Mouse (Mus musculus): ENCODE results near the gene Tom1l2.
A peak's percentile ranks its signal among the peaks of the same experiment; 100 is the strongest.

The Tom1l2 gene

GRCm38 (mm10) chr11:60306834-60307233 lies 45.9 kb downstream of the Tom1l2 start:
- peak; percentile 37 for DNase-seq (ENCODE audit: low read depth, low spot score)

GRCm38 (mm10) chr11:60305611-60306010 lies 47.1 kb downstream of the Tom1l2 start:
- DNase-seq (ENCODE audit: low read depth, low spot score) = no peak

GRCm38 (mm10) chr11:60303497-60303896 lies 49.2 kb downstream of the Tom1l2 start:
- no peak for DNase-seq (ENCODE audit: low read depth, low spot score)

GRCm38 (mm10) chr11:60302354-60303083 lies 50.2 kb downstream of the Tom1l2 start:
- DNase-seq (ENCODE audit: low read depth, low spot score) = no peak

GRCm38 (mm10) chr11:60301588-60302208 lies 51.0 kb downstream of the Tom1l2 start:
- DNase-seq (ENCODE audit: low read depth, low spot score) = no peak

GRCm38 (mm10) chr11:60300318-60300717 lies 52.4 kb downstream of the Tom1l2 start:
- DNase-seq (ENCODE audit: low read depth, low spot score) = no peak

GRCm38 (mm10) chr11:60297772-60298171 lies 54.9 kb downstream of the Tom1l2 start:
- no peak for DNase-seq (ENCODE audit: low read depth, low spot score)

GRCm38 (mm10) chr11:60294630-60295313 lies 57.9 kb downstream of the Tom1l2 start:
- DNase-seq (ENCODE audit: low read depth, low spot score) = peak; percentile 31

- peak; percentile 64 for DNase-seq (ENCODE audit: low read depth, low spot score)
These were observed 58.7 kb downstream of the Tom1l2 start for GRCm38 (mm10) chr11:60293683-60294629.

GRCm38 (mm10) chr11:60292718-60293117 lies 60.0 kb downstream of the Tom1l2 start:
- peak; percentile 76 for DNase-seq (ENCODE audit: low read depth, low spot score)

GRCm38 (mm10) chr11:60288980-60289379 lies 63.7 kb downstream of the Tom1l2 start:
- DNase-seq (ENCODE audit: low read depth, low spot score) = no peak

- DNase-seq (ENCODE audit: low read depth, low spot score) = no peak
These were observed 66.4 kb downstream of the Tom1l2 start for GRCm38 (mm10) chr11:60286311-60286710.

- DNase-seq (ENCODE audit: low read depth, low spot score) = no peak
These were observed 72.0 kb downstream of the Tom1l2 start for GRCm38 (mm10) chr11:60280429-60281414.

GRCm38 (mm10) chr11:60279483-60279882 lies 73.2 kb downstream of the Tom1l2 start:
- DNase-seq (ENCODE audit: low read depth, low spot score) = no peak

- no peak for DNase-seq (ENCODE audit: low read depth, low spot score)
These were observed 74.9 kb downstream of the Tom1l2 start for GRCm38 (mm10) chr11:60277771-60278170.

- DNase-seq (ENCODE audit: low read depth, low spot score) = no peak
These were observed 75.5 kb downstream of the Tom1l2 start for GRCm38 (mm10) chr11:60277164-60277740.

- no peak for DNase-seq (ENCODE audit: low read depth, low spot score)
These were observed 76.2 kb downstream of the Tom1l2 start for GRCm38 (mm10) chr11:60276408-60277093.

GRCm38 (mm10) chr11:60273273-60273805 lies 79.4 kb downstream of the Tom1l2 start:
- peak; percentile 73 for DNase-seq (ENCODE audit: low read depth, low spot score)

GRCm38 (mm10) chr11:60268563-60268962 lies 84.1 kb downstream of the Tom1l2 start:
- no peak for DNase-seq (ENCODE audit: low read depth, low spot score)

All from forelimb bud, embryonic 11.5 days (tissue).